Mouse (Mus musculus): ENCODE results near the gene Lamb3. TPM values are rescaled to one million over a fixed set of nuclear protein-coding genes. Genes with fewer than 3 reads are reported as not detected.

The Lamb3 gene
- polyA plus RNA-seq, 1 experiment from 2014 or later: 0.66 TPM

Other genes with a start within 250 kb of the Lamb3 start
- 4.2 and 4.3 TPM in 2 replicates for gene Syt14, start 171.9 kb upstream of the Lamb3 start, polyA plus RNA-seq (2016; fragmentation: Nextera tagmentation; extraction: Ambion mirVana)
- 10.2 and 10.6 TPM in 2 replicates for gene Diexf, start 77.4 kb upstream of the Lamb3 start, polyA plus RNA-seq (2016; fragmentation: Nextera tagmentation; extraction: Ambion mirVana)
- 9.0 and 11.1 TPM in 2 replicates for gene Irf6, start 54.6 kb upstream of the Lamb3 start, polyA plus RNA-seq (2016; fragmentation: Nextera tagmentation; extraction: Ambion mirVana)
- gene A130010J15Rik, start 39.7 kb upstream of the Lamb3 start, polyA plus RNA-seq (2016; fragmentation: Nextera tagmentation; extraction: Ambion mirVana): 16.4 and 18.0 TPM in 2 replicates
- gene Traf3ip3, start 6.0 kb upstream of the Lamb3 start, polyA plus RNA-seq (2016; fragmentation: Nextera tagmentation; extraction: Ambion mirVana): 0.71 and 0.88 TPM in 2 replicates
- gene Hsd11b1, start 56.4 kb downstream of the Lamb3 start, polyA plus RNA-seq (2016; fragmentation: Nextera tagmentation; extraction: Ambion mirVana): 0.41 TPM in 1 of 2 replicates, not detected in the other
- gene G0s2, start 65.5 kb downstream of the Lamb3 start, polyA plus RNA-seq (2016; fragmentation: Nextera tagmentation; extraction: Ambion mirVana): 7.0 and 7.7 TPM in 2 replicates
- 15.6 and 17.5 TPM in 2 replicates for gene Camk1g, start 162.6 kb downstream of the Lamb3 start, polyA plus RNA-seq (2016; fragmentation: Nextera tagmentation; extraction: Ambion mirVana)

Measured in embryonic facial prominence, embryonic 10.5 days (tissue).